Mouse (Mus musculus) kidney, postnatal 0 days (tissue): ENCODE data around the gene Arhgap33. TPM values are rescaled to one million over a fixed set of nuclear protein-coding genes. Genes with fewer than 3 reads are reported as not detected.
"Not testable (repeated sequence)": the region's sequence is repeated elsewhere in the genome, so short reads cannot be mapped to it uniquely, and the experiment has no call there.

Source experiments
- ATAC-seq: fragments of 200-750 bp; cut with Nextera tagmentation; replicated peaks from 2 replicates; pipeline ENCODE4 v1.8.0; 2017; ENCODE audit warnings: low read depth, moderate number of reproducible peaks, moderate TSS enrichment, moderate library complexity; ENCODE audit not compliant: low FRiP score
- DNase-seq: peaks from one replicate; pipeline ENCODE4 v3.0.0-alpha.2; 2016; ENCODE audit warnings: low spot score
- H3K27ac ChIP-seq: fragments of 300-500 bp; sonication (generic); 2 replicates; pipeline ENCODE4 v1.5.1; 2014; ENCODE audit warnings: mild to moderate bottlenecking
- H3K27me3 ChIP-seq: fragments of 300-500 bp; sonication (generic); 2 replicates; pipeline ENCODE4 v1.6.1; 2014; ENCODE audit warnings: low read length, mixed read lengths; ENCODE audit not compliant: insufficient read depth
- H3K36me3 ChIP-seq: fragments of 300-500 bp; sonication (generic); 2 replicates; pipeline ENCODE4 v1.6.1; 2014; ENCODE audit warnings: low read length, mixed read lengths; ENCODE audit not compliant: insufficient read depth
- H3K4me1 ChIP-seq: fragments of 300-500 bp; sonication (generic); replicated peaks from 2 replicates; pipeline ENCODE4 v1.6.1; 2014; ENCODE audit warnings: antibody characterized with exemption, low read length, mixed read lengths; ENCODE audit not compliant: insufficient read depth
- H3K4me2 ChIP-seq: fragments of 300-500 bp; sonication (generic); 2 replicates; pipeline ENCODE4 v1.6.1; 2014; ENCODE audit warnings: mild to moderate bottlenecking, low read length, moderate library complexity, mixed read lengths
- H3K4me3 ChIP-seq: fragments of 300-500 bp; sonication (generic); replicated peaks from 2 replicates; pipeline ENCODE4 v1.5.1; 2014; ENCODE audit warnings: low read depth, low read length
- H3K9ac ChIP-seq: fragments of 300-500 bp; sonication (generic); 2 replicates; pipeline ENCODE4 v1.6.1; 2014; ENCODE audit warnings: low read depth, low read length
- H3K9me3 ChIP-seq: fragments of 300-500 bp; sonication (generic); replicated peaks from 2 replicates; pipeline ENCODE4 v1.6.1; 2016; ENCODE audit warnings: low read length, inconsistent platforms, mixed read lengths
- CTCF ChIP-seq: IDR thresholded peaks from 2 replicates; pipeline ENCODE4 v1.5.1; 2016; ENCODE audit warnings: antibody characterized with exemption, low read depth, mild to moderate bottlenecking, moderate library complexity
- whole genome bisulfite sequencing: fragments of 180-500 bp; shearing (Covaris S2); extraction: QIAGEN DNeasy Blood & Tissue Kit; methylation state at CpG from one replicate; pipeline ENCODE4 v1.1.7; 2014; 5-methylcytosine and 5-hydroxymethylcytosine counted together
- polyA plus RNA-seq: library from polyadenylated mRNA; unstranded; fragments of >200 nt; fragmentation: Nextera tagmentation; extraction: Ambion mirVana; gene quantifications from 2 replicates; pipeline ENCODE4 v1.2.1, GENCODE M21; 2015

Gene Arhgap33
- polyA plus RNA-seq, 1 experiment from 2014 or later, result 4.2 TPM

GRCm38 (mm10) chr7:30493401-30493931, 41.4 kb downstream of the Arhgap33 start, which contains the start of gene Prodh2:
Gene Prodh2 (plus strand): TSS chr7:30493622.
- no peaks in the 10 kb centered on the region for H3K4me1 ChIP-seq
- H3K9ac ChIP-seq, result no peak within 1 kb of the TSS
- H3K27ac ChIP-seq, result peak within 1 kb of the TSS; percentile 15; the same call in 1 of the 2 replicates
- ATAC-seq (peak; percentile 75), DNase-seq (no peak)
- no peaks in the 10 kb centered on the region for H3K9me3 ChIP-seq
- peak; percentile 28; the same call in 1 of the 2 replicates for TF ChIP-seq CTCF
- H3K27me3 ChIP-seq, result no peaks in the 10 kb centered on the region
- H3K36me3 ChIP-seq, result no peaks in the 10 kb centered on the region
- H3K4me3 ChIP-seq, result no peak within 1 kb of the TSS
- H3K4me2 ChIP-seq, result peak within 1 kb of the TSS; percentile 10; the same call in 1 of the 2 replicates
- WGBS, result 39% methylated on average over 11 of the region's 11 CpGs

GRCm38 (mm10) chr7:30492765-30493164, 42.1 kb downstream of the Arhgap33 start:
- TF ChIP-seq CTCF, result peak; percentile 83
- H3K9me3 ChIP-seq, result no peaks in the 10 kb centered on the region
- no peaks in the 10 kb centered on the region for H3K27me3 ChIP-seq
- ATAC-seq, result 0 out of 2 replicates have a peak, but pooled peaks have one; percentile 5
- WGBS, result 21% methylated on average over 4 of the region's 4 CpGs
- H3K9ac ChIP-seq, result no peak overlapping the region
- H3K4me3 ChIP-seq, result no peak overlapping the region
- H3K36me3 ChIP-seq, result no peaks in the 10 kb centered on the region
- no peaks in the 10 kb centered on the region for H3K4me1 ChIP-seq
- H3K4me2 ChIP-seq, result no peak overlapping the region
- DNase-seq, result peak; percentile 72
- H3K27ac ChIP-seq, result no peak overlapping the region

- ATAC-seq (no peak), DNase-seq (no peak)
- 19% methylated on average over 6 of the region's 6 CpGs for WGBS
- Histone ChIP-seq H3K36me3 (no peaks in the 10 kb centered on the region), H3K4me1 (no peaks in the 10 kb centered on the region), H3K4me2 (no peak overlapping the region), H3K27ac (no peak overlapping the region), H3K27me3 (no peaks in the 10 kb centered on the region), H3K4me3 (no peak overlapping the region), H3K9me3 (no peaks in the 10 kb centered on the region), H3K9ac (no peak overlapping the region)
- TF ChIP-seq CTCF, result peak; percentile 33; the same call in 1 of the 2 replicates
These were observed 43.9 kb downstream of the Arhgap33 start for GRCm38 (mm10) chr7:30490957-30491307.

DNA sequence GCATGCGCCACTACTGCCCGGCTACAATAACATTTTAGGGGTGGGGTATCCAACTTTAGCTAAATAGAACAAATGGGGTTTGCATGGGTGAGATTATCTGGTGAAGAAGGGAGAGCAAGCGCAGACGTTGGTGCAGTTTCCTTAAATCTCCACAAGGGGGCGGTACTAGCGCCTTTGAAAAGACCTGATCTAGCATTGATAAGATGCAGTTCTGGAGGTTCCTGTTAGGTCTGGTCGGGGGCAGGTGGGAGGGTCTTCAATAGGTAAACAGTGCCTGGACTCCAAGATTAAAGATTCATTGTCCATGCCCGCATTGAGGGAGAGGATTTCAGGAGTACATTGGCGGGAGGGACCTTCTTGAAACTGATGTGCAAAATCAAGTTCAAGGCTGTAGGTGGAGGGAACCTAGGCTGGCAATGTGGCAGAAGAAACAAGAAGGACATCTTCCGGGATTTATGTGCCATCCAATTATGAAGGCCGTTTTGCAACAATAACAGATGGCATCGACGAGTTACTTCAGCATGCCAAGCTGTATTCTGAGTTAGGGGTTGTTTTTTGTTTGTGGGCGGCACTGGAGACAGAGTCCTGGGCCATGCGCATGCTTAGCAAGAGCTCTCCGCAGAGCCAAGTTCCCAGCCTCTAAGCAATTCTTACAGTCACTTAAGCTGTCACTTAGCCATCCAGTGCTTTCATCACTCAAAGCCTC, 44.5 kb downstream of the Arhgap33 start:
- Histone ChIP-seq H3K4me2 (no peak overlapping the region), H3K4me1 (no peaks in the 10 kb centered on the region), H3K27me3 (no peaks in the 10 kb centered on the region), H3K36me3 (no peaks in the 10 kb centered on the region), H3K9me3 (no peaks in the 10 kb centered on the region), H3K27ac (no peak overlapping the region), H3K4me3 (no peak overlapping the region), H3K9ac (no peak overlapping the region)
- ATAC-seq (no peak), DNase-seq (peak; percentile 68)
- peak; percentile 80 for TF ChIP-seq CTCF
- WGBS, result 35% methylated on average over 16 of the region's 16 CpGs

DNA sequence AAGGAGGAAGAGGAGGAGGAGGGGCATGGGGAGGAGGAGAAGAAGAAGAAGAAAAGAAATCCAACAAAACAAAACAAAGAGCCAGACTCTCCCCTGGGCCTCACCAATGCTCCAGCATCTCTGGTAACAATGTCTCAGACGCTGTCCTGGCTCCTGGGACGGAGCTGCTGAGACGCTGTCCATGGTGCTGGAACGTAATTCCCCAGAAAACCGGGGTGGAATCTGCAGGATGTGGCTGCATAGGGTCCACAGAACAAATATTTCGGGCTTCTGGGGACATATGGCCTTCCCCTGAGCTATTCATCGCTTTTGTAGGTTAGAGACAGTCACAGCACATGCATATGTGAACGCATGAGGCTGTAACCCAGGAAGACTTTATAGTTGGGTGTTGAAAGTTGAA, 50.6 kb downstream of the Arhgap33 start:
- Histone ChIP-seq H3K27ac (no peak overlapping the region), H3K9me3 (no peaks in the 10 kb centered on the region), H3K4me1 (no peaks in the 10 kb centered on the region), H3K9ac (no peak overlapping the region), H3K27me3 (peaks cover 3% of the 10 kb centered on the region; the same call in 1 of the 2 replicates), H3K36me3 (no peaks in the 10 kb centered on the region), H3K4me2 (no peak overlapping the region), H3K4me3 (no peak overlapping the region)
- ATAC-seq, result no peak
- peak; percentile 69 for DNase-seq
- no peak for TF ChIP-seq CTCF
- 14% methylated on average over 8 of the region's 8 CpGs for WGBS

DNA sequence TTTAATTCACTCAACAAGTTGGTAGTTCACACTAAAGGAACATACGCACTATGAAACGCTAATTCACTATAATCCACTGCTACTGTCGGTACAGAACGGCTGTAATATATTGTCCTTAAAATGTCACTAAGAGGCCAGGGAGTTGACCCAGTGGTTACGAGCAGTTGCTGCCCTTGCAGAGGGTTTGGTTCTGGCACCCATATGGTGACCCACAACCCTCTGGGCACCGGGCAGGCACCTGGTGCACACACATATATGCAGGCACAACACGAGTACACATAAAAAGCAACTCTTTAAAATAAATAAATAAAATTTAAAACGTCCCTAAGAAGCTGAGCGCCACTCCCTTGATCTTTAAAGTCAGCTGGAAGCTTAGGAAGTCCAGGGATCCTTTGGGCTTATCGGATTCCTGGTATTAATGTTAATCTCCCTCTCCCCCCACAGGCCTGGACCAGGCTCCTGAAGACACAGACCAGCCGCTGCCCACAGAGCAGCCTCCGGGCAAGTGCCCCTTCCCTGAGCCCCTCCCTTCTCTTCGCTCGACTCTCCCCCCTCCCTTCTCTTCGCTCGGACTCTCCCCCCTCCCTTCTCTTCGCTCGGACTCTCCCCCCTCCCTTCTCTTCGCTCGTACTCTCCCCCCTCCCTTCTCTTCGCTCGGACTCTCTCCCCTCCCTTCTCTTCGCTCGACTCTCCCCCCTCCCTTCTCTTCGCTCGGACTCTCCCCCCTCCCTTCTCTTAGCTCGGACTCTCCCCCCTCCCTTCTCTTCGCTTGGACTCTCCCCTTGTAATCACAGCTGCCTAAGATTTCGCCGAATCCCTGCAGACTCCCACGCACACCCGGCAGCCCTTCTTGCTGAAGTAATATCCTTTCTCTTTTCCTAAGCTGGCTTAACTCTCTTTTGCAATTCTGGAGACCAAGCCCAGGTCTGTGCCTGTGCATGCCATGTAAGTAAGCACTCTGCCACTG, 57.2 kb downstream of the Arhgap33 start:
- ATAC-seq, result 0 out of 2 replicates have a peak, but pooled peaks have one; percentile 43
- DNase-seq, result peak; percentile 93
- H3K9ac ChIP-seq, result no peak overlapping the region
- no peaks in the 10 kb centered on the region for H3K9me3 ChIP-seq
- H3K4me2 ChIP-seq, result peak overlapping the region; percentile 47
- no peaks in the 10 kb centered on the region for H3K4me1 ChIP-seq
- TF ChIP-seq CTCF, result no peak
- no peak overlapping the region; the same call in 1 of the 2 replicates for H3K4me3 ChIP-seq
- H3K27me3 ChIP-seq, result peaks cover 3% of the 10 kb centered on the region; the same call in 1 of the 2 replicates
- no peaks in the 10 kb centered on the region for H3K36me3 ChIP-seq
- no peak overlapping the region; the same call in 1 of the 2 replicates for H3K27ac ChIP-seq
- WGBS, result 2% methylated on average over 31 of the region's 32 CpGs

GRCm38 (mm10) chr7:30476136-30476535, 58.7 kb downstream of the Arhgap33 start:
- DNase-seq, H3K36me3 ChIP-seq, ATAC-seq, H3K9me3 ChIP-seq, H3K4me2 ChIP-seq, H3K4me3 ChIP-seq, H3K27ac ChIP-seq, H3K4me1 ChIP-seq, H3K9ac ChIP-seq, H3K27me3 ChIP-seq: not testable (repeated sequence)
- WGBS, result 82% methylated on average over 6 of the region's 7 CpGs
